Mouse (Mus musculus) cerebellum, adult 9-11 months (tissue): Measurements from ENCODE around the gene Samd9l.
"Not testable (repeated sequence)": the region's sequence is repeated elsewhere in the genome, so short reads cannot be mapped to it uniquely, and the experiment has no call there.

Experiments
- DNase-seq: peaks from one replicate; pipeline ENCODE4 v3.0.0; 2022

Gene Samd9l

DNA sequence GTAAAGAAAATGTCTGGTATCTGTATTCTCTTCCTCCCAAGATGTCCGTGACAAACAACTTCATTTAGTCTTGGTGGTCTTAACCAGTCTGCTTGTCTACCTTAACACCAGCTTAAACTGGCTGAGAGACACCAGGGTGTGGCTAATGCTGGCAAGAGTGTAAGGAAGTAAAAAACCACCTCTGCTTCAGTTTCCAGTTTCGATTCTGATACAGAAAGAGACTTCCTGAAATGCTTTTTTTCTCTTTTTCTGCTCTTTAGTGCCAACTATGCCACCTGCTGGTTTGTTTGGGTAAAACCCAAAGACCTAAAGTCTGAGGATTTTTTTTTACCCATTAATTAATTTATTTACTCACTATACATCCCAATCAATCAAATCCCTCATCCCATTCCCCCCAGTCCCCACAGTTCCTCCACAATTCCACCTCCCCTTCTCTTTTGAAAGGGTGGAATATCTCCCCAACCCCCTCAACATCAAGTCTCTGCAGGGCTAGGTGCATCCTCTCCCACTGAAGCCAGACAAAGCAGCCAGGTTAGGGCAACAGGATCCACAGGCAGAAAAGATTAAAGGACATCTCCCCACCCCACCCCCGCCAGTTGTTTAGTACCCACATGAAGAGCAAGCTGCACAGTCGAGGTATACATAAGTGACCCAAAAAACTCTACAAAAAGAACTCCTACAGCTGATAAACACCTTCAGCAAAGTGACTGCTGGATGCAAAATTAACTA is at the start of gene Samd9l:
Gene Samd9l, minus strand, starts transcription at position 233 of the 729 bp plus-strand sequence.
- DNase-seq: not testable (repeated sequence)

DNA sequence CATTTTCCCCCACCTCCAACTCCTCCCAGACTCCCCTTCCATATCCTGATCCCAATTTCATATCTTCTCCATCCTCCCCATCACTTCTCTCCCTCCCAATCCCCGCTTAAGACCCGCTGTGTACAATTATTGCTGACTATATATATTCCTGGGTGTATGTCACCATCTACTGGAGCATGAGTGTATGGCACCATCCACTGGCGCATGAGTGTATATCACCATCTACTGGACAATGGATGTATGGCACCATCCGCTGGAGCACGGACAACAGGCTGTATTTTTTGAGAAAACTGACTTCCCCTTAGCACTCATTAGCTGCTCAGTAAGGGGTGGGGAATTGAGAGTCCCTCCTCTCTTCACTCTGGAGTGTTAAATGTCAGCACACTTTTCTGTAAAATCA is 48.0 kb upstream of the Samd9l start:
- peak; percentile 39 for DNase-seq

DNA sequence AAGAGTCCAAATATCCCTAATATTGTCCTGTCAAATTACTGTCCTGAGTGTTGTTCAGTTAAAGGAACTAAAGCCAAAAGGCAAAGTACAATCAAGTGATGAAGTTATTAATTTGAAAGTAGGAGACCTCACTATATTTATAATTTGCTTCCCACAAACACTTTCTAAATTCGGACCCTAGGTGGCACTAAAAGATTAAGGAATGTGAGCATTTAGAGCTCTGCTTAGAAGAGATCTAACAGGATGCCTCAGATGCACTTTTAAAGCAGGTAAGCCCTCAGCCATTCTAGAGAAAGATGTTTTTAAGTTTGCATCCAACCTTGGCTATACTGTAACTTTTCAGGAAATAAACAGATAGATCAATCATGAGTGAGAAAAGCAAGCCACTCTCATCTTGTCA is 44.5 kb upstream of the Samd9l start:
- DNase-seq: no peak

DNA sequence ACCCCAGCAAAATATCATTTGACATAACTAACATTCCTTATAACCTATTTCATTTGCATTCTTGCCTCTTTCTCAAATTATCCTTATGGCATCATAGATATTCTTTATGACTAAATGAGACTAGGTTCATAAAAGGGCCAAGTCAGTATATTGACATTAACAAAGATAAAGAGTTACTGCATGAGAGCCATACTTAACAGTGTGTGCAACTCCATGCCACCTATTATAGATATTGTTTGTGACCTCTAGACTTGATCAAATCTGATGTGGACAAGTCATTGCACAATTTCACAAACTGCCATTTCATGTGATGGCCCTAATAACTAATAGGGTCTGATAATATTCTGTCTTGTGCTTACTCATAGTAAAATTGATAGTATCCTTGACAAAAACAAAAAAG is 36.7 kb upstream of the Samd9l start:
- no peak for DNase-seq

DNA sequence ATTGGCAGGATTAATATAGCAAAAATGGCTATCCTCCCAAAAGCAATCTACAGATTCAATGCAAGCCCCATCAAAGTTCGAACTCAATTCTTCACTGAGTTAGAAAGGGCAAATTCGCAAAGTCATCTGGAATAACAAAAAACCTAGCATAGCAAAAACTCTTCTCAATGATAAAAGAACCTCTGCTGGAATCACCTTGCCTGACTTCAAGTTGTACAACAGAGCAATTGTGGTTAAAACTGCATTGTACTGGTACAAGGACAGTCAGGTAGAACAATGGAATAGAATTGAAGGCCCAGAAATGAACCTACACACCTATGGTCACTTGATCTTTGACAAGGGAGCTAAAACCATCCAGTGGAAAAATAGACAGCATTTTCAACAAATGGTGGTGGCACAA is 31.6 kb upstream of the Samd9l start:
- DNase-seq: not testable (repeated sequence)

DNA sequence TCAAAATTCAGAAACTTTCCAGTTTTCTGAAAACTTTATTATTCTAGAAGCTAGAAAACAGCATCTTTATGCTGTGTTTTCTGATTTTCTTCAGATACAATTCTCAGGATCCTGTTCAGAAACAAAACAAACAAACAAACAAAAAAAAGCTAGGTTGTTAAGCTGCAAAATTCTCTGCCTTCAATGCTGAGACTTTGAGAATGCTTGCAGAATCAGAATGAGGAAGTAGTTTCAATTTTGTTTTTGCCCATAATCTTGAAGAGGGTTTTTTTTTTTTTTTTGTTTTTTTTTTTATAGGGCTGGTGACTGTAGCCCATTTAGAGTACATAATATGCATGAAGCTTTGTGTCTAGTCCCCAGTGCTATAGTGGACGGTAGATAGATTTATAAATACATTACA is 27.7 kb upstream of the Samd9l start:
- no peak for DNase-seq

DNA sequence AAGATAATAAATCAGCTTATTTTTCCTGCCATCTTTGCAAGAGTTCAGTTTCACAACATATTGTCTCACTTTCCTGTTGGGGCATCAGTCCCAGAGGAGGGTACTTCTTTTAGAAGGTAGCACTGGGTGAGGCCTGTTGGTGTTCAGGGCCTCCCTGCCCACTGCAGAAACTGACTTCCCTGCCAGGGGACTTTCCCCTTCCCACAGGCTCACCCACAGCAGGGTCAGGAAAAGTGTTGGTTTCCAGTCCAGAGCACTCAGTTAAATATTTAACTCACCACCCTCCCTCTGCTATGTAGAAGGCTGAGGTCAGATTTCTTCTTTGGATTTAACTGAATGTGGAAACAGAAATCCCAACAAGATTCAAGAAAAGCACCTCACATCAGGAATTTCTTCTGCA is 26.0 kb upstream of the Samd9l start:
- DNase-seq: not testable (repeated sequence)

DNA sequence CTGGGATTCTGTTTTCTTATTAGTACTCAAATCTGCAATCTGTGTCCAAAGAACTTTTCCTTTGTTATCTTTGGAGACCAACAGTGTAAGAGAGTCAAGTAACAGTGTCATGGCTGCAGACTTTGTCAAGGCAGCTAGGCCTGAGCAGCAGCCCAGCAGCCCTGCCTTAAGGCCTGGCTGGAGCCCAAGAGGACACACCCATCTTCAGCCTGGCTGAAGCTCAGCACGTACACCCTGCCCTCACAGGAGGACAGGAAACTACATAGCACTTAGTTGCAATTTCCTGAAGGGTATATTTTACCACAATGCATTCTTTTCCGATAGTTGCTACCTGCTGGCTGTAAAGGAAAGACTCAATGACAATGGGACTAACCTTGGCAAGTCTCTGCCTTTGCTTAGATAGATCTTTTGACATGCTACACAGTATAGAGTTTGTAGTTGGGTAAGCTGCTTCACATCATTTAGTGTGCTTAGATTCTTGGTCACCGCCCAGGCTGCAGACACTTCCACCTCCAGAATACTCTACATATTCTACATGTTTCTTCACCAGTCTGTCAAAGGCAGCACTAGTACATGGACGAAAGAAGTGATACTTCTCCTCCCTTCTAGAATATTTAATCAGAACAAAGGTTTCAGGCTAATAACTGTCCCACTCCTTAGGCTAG is 25.4 kb upstream of the Samd9l start:
- not testable (repeated sequence) for DNase-seq

DNA sequence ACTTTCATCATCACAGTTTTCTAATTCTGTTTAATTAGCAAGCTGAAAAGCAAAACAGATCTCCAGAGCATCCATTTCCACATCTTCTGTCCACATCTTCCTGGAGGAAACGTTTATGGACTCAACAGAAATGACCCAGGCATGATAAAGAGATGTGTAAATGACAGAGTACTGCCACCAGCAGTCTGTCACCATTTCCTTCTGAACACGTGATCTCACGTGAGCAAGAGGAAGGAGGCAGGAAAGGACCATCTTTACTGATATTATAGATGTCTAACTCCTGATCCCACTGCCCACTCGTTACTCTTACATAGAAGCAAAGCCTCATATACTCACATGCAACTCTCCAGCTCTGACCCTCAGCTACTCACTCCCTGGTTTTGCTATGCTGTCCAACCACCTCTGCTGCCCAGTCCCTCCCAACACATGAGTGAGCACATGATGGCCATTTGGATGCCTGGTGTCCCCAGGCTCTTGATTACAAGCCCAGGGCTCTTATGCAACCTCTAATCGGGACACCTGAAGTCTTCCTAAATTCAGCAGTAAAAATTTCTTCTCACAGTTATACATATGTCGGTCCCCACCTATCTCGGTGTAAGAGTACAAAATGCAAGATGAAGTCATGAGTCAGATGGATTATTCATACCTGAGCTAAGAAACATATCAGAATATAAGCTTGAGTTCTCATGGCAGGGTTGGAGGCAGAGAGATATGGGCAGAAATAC is 2.0 kb downstream of the Samd9l start:
- DNase-seq: not testable (repeated sequence)

DNA sequence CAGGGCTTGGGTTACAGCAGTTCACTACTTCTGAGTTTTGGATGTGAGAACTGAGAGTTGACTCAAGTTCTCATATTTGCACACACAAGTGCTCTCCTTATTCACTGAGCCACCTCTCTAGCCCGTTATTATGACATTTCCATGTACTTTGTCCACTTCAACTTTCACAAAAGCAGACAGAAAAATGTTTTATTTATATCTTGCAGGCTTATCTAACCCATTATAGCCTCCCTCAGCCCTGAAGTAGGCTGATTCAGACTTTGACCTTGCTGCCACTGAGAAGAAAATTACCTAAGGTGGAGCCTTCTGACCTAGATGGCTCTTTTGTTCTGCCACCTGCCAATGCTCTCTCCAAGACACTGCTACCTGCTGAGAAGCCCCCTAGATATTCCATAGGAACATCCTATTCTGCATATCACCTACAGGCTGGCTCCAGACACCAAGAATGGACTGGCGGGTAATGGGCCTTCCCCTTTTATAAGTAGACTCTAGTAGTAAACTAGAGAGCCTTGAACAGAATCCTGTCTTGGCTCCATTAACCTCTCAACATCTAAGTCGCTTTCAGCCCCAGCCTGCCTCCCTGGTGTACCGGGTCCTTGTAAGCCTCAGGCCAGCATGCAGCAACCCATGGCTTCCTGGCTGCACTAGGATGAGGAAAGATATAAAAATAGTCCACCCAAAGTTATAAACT is 3.3 kb downstream of the Samd9l start:
- not testable (repeated sequence) for DNase-seq

DNA sequence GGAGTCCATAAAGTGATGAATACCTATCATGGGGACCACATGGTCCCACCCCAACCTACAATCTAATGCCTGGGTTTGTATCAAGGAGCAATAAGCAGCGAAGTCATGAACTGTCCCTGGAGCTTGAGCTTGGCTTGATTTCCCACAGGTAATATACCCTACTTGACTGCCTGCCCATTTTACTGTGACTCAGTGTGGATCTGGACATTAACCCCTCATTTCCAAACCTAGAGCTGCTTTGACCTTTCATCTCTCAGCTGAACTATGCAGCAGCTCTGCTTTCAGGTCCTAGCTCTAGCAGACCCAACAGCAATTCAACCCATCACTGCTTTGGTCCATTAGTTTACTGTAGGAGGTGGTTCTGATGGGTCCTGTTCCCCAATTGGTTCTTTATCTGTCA is 9.4 kb downstream of the Samd9l start:
- no peak for DNase-seq

DNA sequence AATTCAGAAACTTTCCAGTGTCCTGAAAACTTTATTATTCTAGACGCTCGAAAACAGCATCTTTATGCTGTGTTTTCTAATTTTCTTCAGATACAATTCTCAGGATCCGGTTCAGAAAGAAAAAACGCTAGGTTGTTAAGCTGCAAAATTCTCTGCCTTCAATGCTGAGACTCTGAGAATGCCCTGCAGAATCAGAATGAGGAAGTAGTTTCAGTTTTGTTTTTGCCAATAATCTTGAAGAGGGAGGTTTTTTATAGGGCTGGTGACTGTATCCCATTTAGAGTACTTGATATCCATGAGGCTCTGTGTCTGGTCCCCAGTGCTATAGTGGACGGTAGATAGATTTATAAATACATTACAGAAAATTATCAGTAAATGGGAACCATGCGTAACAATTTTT is 12.8 kb downstream of the Samd9l start:
- DNase-seq: no peak

DNA sequence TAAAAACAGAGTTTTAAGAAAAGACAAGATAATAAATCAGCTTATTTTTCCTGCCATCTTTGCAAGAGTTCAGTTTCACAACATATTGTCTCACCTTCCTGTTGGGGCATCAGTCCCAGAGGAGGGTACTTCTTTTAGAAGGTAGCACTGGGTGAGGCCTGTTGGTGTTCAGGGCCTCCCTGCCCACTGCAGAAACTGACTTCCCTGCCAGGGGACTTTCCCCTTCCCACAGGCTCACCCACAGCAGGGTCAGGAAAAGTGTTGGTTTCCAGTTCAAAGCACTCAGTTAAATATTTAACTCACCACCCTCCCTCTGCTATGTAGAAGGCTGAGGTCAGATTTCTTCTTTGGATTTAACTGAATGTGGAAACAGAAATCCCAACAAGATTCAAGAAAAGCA is 14.6 kb downstream of the Samd9l start:
- DNase-seq: not testable (repeated sequence)

DNA sequence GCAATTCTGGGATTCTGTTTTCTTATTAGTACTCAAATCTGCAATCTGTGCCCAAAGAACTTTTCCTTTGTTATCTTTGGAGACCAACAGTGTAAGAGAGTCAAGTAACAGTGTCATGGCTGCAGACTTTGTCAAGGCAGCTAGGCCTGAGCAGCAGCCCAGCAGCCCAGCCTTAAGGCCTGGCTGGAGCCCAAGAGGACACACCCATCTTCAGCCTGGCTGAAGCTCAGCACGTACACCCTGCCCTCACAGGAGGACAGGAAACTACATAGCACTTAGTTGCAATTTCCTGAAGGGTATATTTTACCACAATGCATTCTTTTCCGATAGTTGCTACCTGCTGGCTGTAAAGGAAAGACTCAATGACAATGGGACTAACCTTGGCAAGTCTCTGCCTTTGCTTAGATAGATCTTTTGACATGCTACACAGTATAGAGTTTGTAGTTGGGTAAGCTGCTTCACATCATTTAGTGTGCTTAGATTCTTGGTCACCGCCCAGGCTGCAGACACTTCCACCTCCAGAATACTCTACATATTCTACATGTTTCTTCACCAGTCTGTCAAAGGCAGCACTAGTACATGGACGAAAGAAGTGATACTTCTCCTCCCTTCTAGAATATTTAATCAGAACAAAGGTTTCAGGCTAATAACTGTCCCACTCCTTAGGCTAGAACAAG is 15.1 kb downstream of the Samd9l start:
- not testable (repeated sequence) for DNase-seq

DNA sequence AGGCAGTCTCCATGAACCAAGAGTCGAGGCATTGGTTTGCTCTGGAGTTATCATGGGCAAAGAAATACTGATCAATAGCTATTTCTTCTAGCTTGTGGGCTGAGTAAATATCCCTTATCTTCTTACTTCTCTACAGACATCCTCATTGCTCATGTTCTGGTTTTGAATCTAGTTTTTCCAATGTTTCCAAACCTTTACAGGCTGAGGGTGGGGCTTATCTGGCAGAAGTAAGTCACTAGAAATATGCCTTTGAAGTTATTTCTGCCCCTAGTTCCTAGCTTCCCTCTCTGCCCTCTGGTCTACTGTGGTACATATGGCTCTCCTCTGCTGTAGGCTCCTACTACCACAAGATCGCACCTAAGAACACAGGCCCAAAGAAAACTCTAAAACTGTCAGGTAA is 20.2 kb downstream of the Samd9l start:
- no peak for DNase-seq

DNA sequence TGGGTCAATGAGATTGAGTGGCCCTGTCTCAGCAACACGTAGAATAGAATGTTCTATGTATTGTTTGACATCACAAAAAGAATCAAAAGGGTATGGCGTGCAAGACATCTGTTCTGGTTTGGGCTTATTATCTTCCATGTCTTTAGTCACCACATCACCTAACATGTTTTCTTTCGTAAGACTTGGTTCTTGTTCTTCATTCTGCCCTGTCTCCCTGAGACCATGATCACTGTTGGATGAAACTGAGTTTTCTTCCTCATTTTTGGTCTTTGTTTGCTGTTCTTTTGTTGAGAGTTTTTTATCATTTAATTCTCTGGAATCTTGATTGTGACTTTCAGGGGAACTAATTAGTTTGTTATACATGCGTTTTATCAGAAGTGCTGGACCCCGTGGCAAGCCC is 22.7 kb downstream of the Samd9l start:
- no peak for DNase-seq

DNA sequence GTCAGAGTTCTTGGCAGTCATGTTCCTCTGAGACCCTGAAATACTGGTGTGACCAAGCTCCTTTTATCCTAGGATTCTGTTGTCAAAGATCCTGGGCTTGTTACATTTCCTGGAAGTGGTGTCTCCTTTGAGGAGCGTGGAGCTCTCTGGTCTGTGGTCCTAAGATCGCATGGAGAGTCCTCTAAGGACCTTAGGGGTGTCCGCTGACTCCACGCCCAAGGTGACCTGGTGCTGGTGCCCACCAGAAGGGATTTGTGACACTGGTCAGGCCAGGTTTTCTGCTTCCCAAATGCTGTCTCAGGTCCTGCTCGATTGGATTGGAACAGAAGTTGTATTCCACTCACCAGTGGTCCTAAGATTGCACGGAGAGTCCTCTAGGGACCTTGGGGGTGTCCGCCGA is 29.8 kb downstream of the Samd9l start:
- DNase-seq: no peak

DNA sequence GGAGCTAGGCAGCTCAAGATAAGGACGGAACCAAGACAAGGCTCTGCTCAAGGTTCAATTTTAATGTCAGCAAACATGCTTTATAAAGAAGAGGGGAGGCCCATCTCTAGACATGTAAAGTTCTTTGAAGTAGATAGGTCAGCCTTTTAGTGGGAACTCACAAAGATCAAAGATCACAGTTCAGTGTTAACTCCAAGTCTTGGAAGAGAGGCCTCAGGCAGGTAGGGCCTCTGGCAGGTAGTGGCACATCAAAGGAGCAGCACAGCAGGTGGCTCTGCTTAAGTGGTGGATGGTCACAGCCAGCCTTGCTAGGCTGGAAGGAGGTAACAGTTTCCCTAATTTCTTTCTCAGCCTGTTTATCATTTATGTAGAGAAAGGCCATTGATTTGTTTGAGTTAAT is 33.8 kb downstream of the Samd9l start:
- not testable (repeated sequence) for DNase-seq

DNA sequence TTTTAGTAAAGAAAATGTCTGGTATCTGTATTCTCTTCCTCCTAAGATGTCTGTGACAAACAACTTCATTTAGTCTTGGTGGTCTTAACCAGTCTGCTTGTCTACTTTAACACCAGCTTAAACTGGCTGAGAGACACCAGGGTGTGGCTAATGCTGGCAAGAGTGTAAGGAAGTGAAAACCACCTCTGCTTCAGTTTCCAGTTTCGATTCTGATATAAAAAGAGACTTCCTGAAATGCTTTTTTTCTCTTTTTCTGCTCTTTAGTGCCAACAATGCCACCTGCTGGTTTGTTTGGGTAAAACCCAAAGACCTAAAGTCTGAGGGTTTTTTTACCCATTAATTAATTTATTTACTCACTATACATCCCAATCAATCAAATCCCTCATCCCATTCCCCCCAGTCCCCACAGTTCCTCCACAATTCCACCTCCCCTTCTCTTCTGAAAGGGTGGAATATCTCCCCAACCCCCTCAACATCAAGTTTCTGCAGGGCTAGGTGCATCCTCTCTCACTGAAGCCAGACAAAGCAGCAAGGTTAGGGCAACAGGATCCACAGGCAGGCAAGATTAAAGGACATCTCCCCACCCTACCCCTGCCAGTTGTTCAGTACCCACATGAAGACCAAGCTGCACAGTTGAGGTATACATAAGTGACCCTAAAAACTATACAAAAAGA is 53.3 kb downstream of the Samd9l start:
- DNase-seq: not testable (repeated sequence)

DNA sequence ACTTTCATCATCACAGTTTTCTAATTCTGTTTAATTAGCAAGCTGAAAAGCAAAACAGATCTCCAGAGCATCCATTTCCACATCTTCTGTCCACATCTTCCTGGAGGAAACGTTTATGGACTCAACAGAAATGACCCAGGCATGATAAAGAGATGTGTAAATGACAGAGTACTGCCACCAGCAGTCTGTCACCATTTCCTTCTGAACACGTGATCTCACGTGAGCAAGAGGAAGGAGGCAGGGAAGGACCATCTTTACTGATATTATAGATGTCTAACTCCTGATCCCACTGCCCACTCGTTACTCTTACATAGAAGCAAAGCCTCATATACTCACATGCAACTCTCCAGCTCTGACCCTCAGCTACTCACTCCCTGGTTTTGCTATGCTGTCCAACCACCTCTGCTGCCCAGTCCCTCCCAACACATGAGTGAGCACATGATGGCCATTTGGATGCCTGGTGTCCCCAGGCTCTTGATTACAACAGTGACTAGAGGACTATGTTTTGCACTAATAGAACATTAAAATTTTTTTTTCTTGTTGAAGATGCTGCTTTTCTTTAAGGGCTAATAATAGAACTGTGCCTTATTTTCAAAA is 54.2 kb downstream of the Samd9l start:
- not testable (repeated sequence) for DNase-seq

DNA sequence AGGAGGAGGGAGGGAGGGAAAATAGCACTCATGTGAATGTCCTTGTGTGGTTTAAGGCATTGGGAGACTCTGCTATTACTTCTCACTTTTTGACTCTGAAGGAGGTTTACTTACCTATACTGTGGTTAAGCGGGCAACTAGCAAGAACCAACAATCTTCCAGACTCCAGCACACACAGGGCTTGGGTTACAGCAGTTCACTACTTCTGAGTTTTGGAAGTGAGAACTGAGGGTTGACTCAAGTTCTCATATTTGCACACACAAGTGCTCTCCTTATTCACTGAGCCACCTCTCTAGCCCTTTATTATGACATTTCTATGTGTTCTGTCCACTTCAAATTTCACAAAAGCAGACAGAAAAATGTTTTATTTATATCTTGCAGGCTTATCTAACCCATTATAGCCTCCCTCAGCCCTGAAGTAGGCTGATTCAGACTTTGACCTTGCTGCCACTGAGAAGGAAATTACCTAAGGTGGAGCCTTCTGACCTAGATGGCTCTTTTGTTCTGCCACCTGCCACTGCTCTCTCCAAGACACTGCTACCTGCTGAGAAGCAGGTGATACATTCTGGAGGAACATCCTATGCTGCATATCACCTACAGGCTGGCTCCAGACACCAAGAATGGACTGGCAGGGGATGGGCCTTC is 55.6 kb downstream of the Samd9l start:
- not testable (repeated sequence) for DNase-seq
